Mouse (Mus musculus): Measurements from ENCODE around the gene Pom121. TPM values are rescaled to one million over a fixed set of nuclear protein-coding genes. Genes with fewer than 3 reads are reported as not detected.

The Pom121 gene
- polyA plus RNA-seq, 1 experiment, result 7.6 TPM

DNA sequence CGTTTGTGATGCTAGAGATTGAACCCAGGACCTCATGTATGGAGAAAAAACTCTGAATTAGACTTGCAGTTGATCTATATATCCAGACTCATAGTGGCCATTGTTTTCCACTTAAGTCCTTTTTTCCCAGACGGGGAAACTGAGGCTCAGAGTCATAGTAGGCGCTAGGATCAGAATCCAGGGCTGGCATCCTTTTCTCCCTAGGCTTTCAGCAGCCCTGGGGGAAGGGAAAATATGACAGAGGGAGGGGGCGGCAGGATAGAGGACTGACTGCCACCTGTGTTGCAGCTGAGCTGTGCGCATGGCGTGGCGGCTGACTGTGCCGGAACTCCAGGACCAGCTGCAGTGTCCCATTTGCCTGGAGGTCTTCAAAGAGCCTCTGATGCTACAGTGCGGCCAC is 41.4 kb downstream of the Pom121 start, which contains the start of gene Trim50:
Gene Trim50, plus strand, starts transcription at position 301 of the 400 bp plus-strand sequence.
- Histone ChIP-seq H3K4me1 (ENCODE audit: control insufficient read depth, insufficient read depth, insufficient read length, low read length) (no peaks in the 10 kb centered on the region), H3K27ac (replicated peaks; ENCODE audit: low read depth, low read length) (no peak within 1 kb of the TSS), H3K4me3 (ENCODE audit: insufficient read depth, low read depth, low read length) (no peak within 1 kb of the TSS)

DNA sequence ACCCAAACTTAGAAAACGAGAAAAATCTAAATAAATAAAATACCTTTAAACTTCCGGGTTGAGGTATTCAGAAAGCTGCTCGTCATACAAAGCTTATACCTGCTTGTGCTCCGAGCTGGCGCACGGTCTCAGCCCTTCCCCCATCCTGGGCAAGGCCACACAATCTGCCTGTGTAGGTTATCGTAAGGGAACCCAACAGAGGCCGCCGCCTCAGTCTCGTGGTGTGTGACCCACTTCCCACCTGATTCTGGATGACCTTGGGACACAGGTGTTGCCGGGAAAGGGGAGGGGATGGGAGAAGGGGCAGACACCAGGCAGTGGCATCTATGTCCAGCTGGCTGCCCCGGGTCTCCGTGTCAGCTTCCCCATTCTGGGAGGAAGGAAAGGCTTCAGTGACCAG is 42.7 kb downstream of the Pom121 start:
- Histone ChIP-seq H3K4me3 (ENCODE audit: insufficient read depth, low read depth, low read length) (no peak overlapping the region), H3K4me1 (ENCODE audit: control insufficient read depth, insufficient read depth, insufficient read length, low read length) (no peaks in the 10 kb centered on the region), H3K27ac (replicated peaks; ENCODE audit: low read depth, low read length) (no peak overlapping the region)

DNA sequence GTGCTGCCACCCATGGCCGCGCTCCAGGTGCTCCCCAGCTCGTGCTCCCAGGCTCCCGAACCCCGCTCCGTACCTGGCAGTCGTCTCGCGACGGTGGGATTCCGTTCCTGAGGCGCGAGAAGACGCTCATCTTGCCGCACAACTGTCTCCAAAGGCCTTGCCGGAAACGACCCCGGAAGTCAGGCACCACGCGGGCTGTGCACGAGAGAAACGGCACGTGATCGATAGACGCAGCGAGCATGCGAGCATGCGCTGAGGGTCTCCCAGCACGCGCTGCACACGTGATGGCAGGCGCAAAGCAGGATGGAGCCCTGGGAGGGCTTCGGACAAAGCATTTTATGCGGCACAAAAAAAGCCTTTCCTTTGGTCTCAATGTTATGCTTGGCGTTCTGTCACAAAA is 44.5 kb downstream of the Pom121 start, which contains the start of gene Fkbp6:
Gene Fkbp6, minus strand, starts transcription at position 183 of the 400 bp plus-strand sequence.
- H3K4me3 ChIP-seq (ENCODE audit: insufficient read depth, low read depth, low read length), result no peak within 1 kb of the TSS
- H3K4me1 ChIP-seq (ENCODE audit: control insufficient read depth, insufficient read depth, insufficient read length, low read length), result no peaks in the 10 kb centered on the region
- no peak within 1 kb of the TSS for H3K27ac ChIP-seq (replicated peaks; ENCODE audit: low read depth, low read length)

DNA sequence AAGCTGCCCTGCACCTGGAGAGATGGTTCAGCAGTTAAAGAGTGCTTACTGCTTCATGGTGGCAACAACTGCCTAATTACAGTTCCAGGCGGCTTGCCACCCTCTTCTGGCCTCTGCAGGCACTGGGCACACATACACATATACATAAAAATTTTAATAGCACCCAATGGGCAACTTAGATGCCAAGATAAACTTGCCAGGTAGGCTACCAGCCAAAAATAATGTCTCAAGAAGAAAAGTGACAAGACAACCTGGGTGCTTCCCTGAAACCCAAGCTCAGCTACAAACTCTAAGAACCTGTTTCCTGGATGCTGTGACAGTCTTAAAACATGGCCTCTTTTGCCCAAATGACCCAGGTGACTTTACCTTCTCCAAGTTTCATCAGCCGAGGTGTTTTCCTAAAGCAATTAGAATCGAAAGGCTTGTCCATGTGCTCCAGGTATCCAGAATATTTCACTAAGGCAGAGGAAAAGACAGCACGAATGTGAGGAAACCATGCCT is 46.8 kb downstream of the Pom121 start:
- H3K4me3 ChIP-seq (ENCODE audit: insufficient read depth, low read depth, low read length), result no peak overlapping the region
- no peak overlapping the region for H3K27ac ChIP-seq (replicated peaks; ENCODE audit: low read depth, low read length)

DNA sequence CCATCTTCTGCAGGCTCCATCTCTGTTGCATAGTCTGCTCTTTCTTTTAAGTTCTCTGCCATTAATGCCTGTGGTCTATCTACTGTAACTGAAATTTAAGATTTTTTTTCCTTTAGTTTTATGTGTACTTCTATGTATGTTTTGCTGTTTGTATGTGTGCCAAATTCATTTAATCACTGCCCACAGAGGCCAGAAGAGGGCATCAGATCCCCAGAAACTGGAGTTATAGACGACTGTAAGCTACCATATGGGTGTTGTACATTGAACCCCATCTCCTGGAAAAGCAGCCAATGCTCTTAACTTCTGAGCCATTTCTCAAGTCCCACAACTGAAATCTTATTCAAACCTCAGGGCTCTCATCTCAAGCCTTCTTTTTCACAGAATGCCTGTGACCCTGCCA is 47.9 kb downstream of the Pom121 start:
- no peaks in the 10 kb centered on the region for H3K4me1 ChIP-seq (ENCODE audit: control insufficient read depth, insufficient read depth, insufficient read length, low read length)
- no peak overlapping the region for H3K27ac ChIP-seq (replicated peaks; ENCODE audit: low read depth, low read length)

More for the DNA sequence above, 46.8 kb downstream of the Pom121 start:
- H3K4me1 ChIP-seq (ENCODE audit: control insufficient read depth, insufficient read depth, insufficient read length, low read length), result no peaks in the 10 kb centered on the region

DNA sequence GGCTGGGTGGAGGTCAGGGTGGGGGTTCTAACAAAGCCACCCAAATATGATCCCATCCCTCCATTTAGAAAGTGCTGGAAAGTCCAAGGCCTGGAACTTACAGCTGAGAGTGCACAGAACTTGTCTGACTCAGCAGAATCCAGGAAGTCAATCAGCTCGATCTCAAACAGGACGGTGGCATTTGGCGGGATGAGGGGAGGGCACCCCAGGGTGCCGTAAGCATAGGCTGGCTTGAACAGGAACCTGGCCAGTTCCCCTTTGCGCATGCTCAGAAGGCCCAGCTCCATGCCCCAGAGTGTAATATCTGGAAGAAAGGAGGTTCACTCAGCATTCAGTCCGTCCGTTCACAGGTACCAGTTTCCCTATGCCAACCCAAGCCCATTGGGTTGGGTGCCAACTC is 48.4 kb downstream of the Pom121 start:
- no peaks in the 10 kb centered on the region for H3K4me1 ChIP-seq (ENCODE audit: control insufficient read depth, insufficient read depth, insufficient read length, low read length)
- H3K27ac ChIP-seq (replicated peaks; ENCODE audit: low read depth, low read length), result no peak overlapping the region
- no peak overlapping the region for H3K4me3 ChIP-seq (ENCODE audit: insufficient read depth, low read depth, low read length)

More for the DNA sequence above, 47.9 kb downstream of the Pom121 start:
- no peak overlapping the region for H3K4me3 ChIP-seq (ENCODE audit: insufficient read depth, low read depth, low read length)

DNA sequence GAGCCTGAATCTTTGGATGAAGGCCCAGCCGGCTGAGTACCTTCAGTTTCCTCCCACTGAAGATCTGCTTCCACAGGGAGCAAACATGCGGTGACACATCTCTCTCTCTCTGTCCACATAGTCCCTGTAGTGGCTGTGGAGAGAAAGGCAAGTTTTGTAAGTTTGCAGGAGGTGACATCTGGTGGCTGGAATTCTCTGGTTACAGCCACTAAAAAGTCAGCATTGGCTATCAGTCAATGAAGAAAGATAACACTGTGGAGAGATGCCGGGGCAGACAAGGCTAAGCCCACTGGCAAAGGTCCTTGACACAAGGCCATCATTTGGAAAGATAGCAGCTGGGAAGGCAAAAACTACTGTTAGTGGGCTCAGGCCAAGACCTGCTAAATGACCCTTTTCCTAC is 56.8 kb downstream of the Pom121 start:
- Histone ChIP-seq H3K4me3 (ENCODE audit: insufficient read depth, low read depth, low read length) (no peak overlapping the region), H3K4me1 (ENCODE audit: control insufficient read depth, insufficient read depth, insufficient read length, low read length) (no peaks in the 10 kb centered on the region), H3K27ac (replicated peaks; ENCODE audit: low read depth, low read length) (no peak overlapping the region)

DNA sequence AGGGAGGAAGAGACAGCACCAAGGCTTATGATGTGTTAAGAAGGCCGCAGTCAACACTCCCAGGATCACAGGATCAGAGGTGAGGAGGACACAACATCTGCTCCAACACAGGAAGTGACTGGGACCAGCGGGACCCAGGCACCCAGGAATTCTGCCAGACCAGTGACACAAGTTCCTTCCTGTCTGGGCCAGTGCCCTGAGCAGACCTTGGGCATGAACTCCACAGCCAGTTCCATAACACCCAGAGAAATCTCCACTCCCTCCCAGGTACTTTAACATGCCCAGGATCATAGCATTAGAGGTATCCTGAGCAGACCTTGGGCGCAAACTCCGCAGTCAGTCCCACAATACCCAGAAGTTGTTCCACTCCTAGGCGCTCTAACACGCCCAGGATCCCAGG is 63.2 kb downstream of the Pom121 start:
- Histone ChIP-seq H3K27ac (replicated peaks; ENCODE audit: low read depth, low read length) (no peak overlapping the region), H3K4me1 (ENCODE audit: control insufficient read depth, insufficient read depth, insufficient read length, low read length) (no peaks in the 10 kb centered on the region), H3K4me3 (ENCODE audit: insufficient read depth, low read depth, low read length) (no peak overlapping the region)

DNA sequence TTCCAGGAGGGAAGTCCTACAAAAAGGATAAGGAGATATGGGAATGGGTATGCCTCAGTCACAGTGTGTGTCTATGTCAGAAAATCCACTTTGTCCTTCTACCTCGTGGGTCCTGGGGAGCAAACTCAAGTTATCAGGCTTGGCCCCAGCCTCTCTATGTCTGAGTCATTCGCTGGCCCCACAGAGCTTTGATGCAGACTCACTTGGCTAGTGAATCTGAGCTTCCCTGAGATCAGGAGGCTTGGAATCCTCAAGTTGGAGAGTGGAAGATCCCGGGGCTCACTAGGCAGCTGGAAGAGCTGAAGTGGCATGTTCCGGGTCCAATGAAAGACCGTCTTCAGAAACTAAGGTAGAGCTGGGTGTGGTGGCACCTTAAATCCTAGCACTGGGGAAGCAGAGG is 64.1 kb downstream of the Pom121 start:
- no peak overlapping the region for H3K27ac ChIP-seq (replicated peaks; ENCODE audit: low read depth, low read length)
- no peaks in the 10 kb centered on the region for H3K4me1 ChIP-seq (ENCODE audit: control insufficient read depth, insufficient read depth, insufficient read length, low read length)
- no peak overlapping the region for H3K4me3 ChIP-seq (ENCODE audit: insufficient read depth, low read depth, low read length)

DNA sequence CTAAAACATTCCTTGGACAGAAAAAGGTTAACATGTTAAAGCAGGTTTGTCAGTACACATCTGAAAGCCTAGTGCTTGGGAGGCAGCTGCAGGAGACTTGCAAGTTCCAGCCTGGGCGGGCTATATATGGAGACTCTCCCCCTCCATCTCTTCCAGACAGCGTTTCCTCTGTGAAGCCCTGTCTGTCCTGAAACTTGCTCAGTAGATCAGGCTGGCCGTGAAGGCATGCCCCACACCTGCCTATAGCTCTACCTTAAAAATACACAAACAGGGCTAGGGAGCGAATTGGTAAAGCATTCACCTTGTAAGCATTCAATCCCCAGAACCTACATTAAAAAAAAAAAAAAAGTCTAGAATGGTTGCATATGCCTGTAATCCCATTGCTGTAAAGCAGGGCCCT is 64.9 kb downstream of the Pom121 start:
- Histone ChIP-seq H3K4me3 (ENCODE audit: insufficient read depth, low read depth, low read length) (no peak overlapping the region), H3K4me1 (ENCODE audit: control insufficient read depth, insufficient read depth, insufficient read length, low read length) (no peaks in the 10 kb centered on the region), H3K27ac (replicated peaks; ENCODE audit: low read depth, low read length) (no peak overlapping the region)

Other genes starting within 250 kb of the Pom121 start
- gene Tbl2, start 244.9 kb downstream of the Pom121 start, polyA plus RNA-seq (2012; ENCODE audit: insufficient read depth, insufficient read length, missing spikeins), result 7.5 and 8.2 TPM in 2 replicates
- 61.6 and 84.5 TPM in 2 replicates for gene Bcl7b, start 226.3 kb downstream of the Pom121 start, polyA plus RNA-seq (2012; ENCODE audit: insufficient read depth, insufficient read length, missing spikeins)
- gene Baz1b, start 207.3 kb downstream of the Pom121 start, polyA plus RNA-seq (2012; ENCODE audit: insufficient read depth, insufficient read length, missing spikeins), result 25.5 and 32.8 TPM in 2 replicates
- not detected in 2 replicates for gene Fzd9, start 143.3 kb downstream of the Pom121 start, polyA plus RNA-seq (2012; ENCODE audit: insufficient read depth, insufficient read length, missing spikeins)
- gene Fkbp6, start 44.5 kb downstream of the Pom121 start, polyA plus RNA-seq (2012; ENCODE audit: insufficient read depth, insufficient read length, missing spikeins), result not detected in 2 replicates
- gene Trim50, start 41.3 kb downstream of the Pom121 start, polyA plus RNA-seq (2012; ENCODE audit: insufficient read depth, insufficient read length, missing spikeins), result not detected in 2 replicates
- gene Nsun5, start 24.6 kb downstream of the Pom121 start, polyA plus RNA-seq (2012; ENCODE audit: insufficient read depth, insufficient read length, missing spikeins), result 7.3 and 12.6 TPM in 2 replicates
- gene Hip1, start 150.6 kb upstream of the Pom121 start, polyA plus RNA-seq (2012; ENCODE audit: insufficient read depth, insufficient read length, missing spikeins), result 7.9 and 8.6 TPM in 2 replicates
- not detected in 2 replicates for gene Ccl26, start 169.0 kb upstream of the Pom121 start, polyA plus RNA-seq (2012; ENCODE audit: insufficient read depth, insufficient read length, missing spikeins)
- gene Ccl24, start 178.5 kb upstream of the Pom121 start, polyA plus RNA-seq (2012; ENCODE audit: insufficient read depth, insufficient read length, missing spikeins), result 4.9 and 13.4 TPM in 2 replicates
- gene Rhbdd2, start 238.1 kb upstream of the Pom121 start, polyA plus RNA-seq (2012; ENCODE audit: insufficient read depth, insufficient read length, missing spikeins), result 11.7 and 21.0 TPM in 2 replicates

All from brown adipose tissue, adult 24 weeks (tissue).